Mouse (Mus musculus): ENCODE results near the gene Rps6ka4. TPM values are rescaled to one million over a fixed set of nuclear protein-coding genes. Genes with fewer than 3 reads are reported as not detected.

The Rps6ka4 gene
- polyA plus RNA-seq, 1 experiment from 2014 or later = 4.0 TPM

DNA sequence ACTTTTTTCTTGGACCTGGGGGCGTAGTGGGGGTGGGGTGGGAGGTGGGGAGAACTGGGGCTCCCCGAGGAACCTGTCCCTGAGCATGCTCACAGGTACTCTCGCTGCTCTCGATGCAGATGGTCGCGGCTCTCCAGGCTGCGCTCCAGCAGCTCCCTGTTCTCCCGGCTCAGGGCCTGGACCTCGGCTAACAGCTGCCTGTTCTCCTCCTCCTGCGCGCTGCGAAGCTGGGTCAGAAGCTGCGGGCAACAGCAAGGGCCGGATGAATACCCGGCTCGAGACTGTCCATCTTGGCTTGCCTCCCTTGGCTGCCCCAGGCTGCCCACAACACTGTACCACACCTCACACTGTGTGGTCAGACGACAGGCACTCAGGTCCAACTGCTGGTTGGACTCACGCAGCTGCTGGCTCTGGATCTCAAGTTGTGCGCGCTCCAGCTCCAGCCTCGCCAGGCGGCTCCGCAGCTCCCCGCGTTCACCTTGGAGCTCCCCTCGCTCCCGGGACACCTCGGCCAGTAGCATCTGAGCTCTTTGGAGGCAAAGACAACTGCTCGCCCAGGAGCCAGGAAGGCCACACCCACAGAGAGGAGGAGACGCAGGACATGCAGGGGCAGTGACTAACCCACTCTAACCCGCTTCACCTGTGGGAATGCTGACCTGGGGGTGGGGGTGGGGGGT is 7.5 kb upstream of the Rps6ka4 start:
- H3K4me2 ChIP-seq = peak overlapping the region; percentile 43
- peak overlapping the region; percentile 12 for H3K4me3 ChIP-seq
- H3K36me3 ChIP-seq (ENCODE audit: poor library complexity, severe bottlenecking) = no peaks in the 10 kb centered on the region
- no peak overlapping the region for H3K9ac ChIP-seq
- H3K27ac ChIP-seq = no peak overlapping the region
- H3K27me3 ChIP-seq = peaks cover 59% of the 10 kb centered on the region
- H3K9me3 ChIP-seq (replicated peaks) = no peaks in the 10 kb centered on the region
- ATAC-seq = no peak
- H3K4me1 ChIP-seq = peaks cover 7% of the 10 kb centered on the region
- WGBS = 2% methylated on average over 31 of the region's 31 CpGs

DNA sequence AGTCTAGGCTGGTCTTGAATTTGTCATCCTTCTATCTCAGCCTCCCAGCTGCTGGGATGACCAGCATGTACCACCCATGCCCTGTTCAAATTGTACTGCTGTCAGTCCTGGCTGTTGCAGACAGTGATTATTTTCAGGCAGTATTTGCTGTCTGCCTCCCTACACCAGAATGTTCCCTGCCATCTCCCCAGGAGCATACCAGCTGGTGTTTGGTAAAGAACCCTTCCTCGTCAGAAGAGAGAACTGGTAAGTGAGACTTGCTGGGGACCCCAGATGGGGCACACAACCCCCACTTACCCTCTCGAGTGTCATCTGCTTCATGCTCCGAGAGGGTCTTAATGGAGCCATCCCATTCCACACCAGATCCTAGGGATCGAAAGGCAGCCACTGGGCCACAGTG is 5.6 kb upstream of the Rps6ka4 start:
- Histone ChIP-seq H3K4me3 (no peak overlapping the region), H3K4me1 (peaks cover 9% of the 10 kb centered on the region), H3K27me3 (peaks cover 76% of the 10 kb centered on the region), H3K4me2 (no peak overlapping the region), H3K36me3 (ENCODE audit: poor library complexity, severe bottlenecking) (no peaks in the 10 kb centered on the region), H3K9ac (no peak overlapping the region), H3K9me3 (replicated peaks) (no peaks in the 10 kb centered on the region), H3K27ac (no peak overlapping the region)
- 82% methylated on average over 4 of the region's 4 CpGs for WGBS
- no peak for ATAC-seq

- WGBS = 68% methylated on average over 1 of the region's 1 CpGs
- H3K27me3 ChIP-seq = peaks cover 75% of the 10 kb centered on the region
- no peak overlapping the region for H3K4me3 ChIP-seq
- ATAC-seq = no peak
- no peak overlapping the region for H3K4me2 ChIP-seq
- H3K27ac ChIP-seq = no peak overlapping the region
- H3K9me3 ChIP-seq (replicated peaks) = no peaks in the 10 kb centered on the region
- no peaks in the 10 kb centered on the region for H3K36me3 ChIP-seq (ENCODE audit: poor library complexity, severe bottlenecking)
- no peak overlapping the region for H3K9ac ChIP-seq
- H3K4me1 ChIP-seq = peaks cover 19% of the 10 kb centered on the region
Measured at GRCm38 (mm10) chr19:6842353-6842752, 1.9 kb upstream of the Rps6ka4 start.

DNA sequence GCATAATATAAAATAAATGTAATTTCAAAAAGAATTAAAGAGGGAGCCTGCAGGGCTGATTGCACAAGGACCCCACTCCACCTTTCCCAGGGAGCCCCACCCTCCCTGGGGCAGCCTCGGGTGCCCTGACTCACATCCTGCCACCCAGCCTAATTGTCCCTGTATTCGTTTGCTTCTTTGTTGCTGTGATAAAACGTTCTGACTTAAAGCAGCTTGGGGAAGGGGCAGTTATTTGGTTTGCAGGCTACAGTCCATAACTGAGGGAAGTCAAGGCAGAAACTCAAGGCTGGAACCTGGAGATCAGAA is 809 bp upstream of the Rps6ka4 start:
- Histone ChIP-seq H3K27me3 (peaks cover 66% of the 10 kb centered on the region), H3K9me3 (replicated peaks) (no peaks in the 10 kb centered on the region), H3K27ac (no peak overlapping the region), H3K4me2 (no peak overlapping the region; the same call in 1 of the 2 replicates), H3K9ac (no peak overlapping the region), H3K36me3 (ENCODE audit: poor library complexity, severe bottlenecking) (no peaks in the 10 kb centered on the region), H3K4me1 (peaks cover 19% of the 10 kb centered on the region), H3K4me3 (no peak overlapping the region)
- ATAC-seq = no peak
- WGBS = 15% methylated on average over 3 of the region's 3 CpGs

GRCm38 (mm10) chr19:6839615-6840474 is 591 bp downstream of the Rps6ka4 start:
- WGBS = 1% methylated on average over 39 of the region's 46 CpGs

DNA sequence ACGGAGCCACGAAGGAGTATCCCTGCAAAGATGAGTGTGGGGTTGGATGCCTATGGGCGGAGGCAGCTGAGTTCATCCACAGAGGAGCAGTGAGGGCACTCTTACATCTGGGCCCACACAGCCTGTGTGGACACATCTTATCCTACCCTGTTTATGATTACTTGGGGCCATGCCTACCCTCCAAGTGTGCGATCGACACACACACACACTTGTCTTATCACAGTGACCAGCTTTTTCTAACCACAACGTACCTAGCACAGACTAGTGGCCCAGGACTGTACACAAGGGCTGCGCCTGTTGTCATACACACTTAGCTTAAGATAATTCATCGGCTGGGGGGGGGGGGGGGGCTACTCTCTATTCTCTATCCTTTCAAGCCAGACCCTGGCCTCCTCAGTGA is 8.1 kb downstream of the Rps6ka4 start:
- Histone ChIP-seq H3K4me3 (no peak overlapping the region), H3K4me1 (peaks cover 18% of the 10 kb centered on the region), H3K9me3 (replicated peaks) (no peaks in the 10 kb centered on the region), H3K4me2 (no peak overlapping the region), H3K27me3 (peaks cover 55% of the 10 kb centered on the region), H3K9ac (no peak overlapping the region), H3K36me3 (ENCODE audit: poor library complexity, severe bottlenecking) (no peaks in the 10 kb centered on the region), H3K27ac (no peak overlapping the region)
- no peak for ATAC-seq
- 89% methylated on average over 8 of the region's 8 CpGs for WGBS

More at GRCm38 (mm10) chr19:6839615-6840474, 591 bp downstream of the Rps6ka4 start:
- H3K4me2 ChIP-seq = peak overlapping the region; percentile 99
- peaks cover 62% of the 10 kb centered on the region for H3K27me3 ChIP-seq
- peak overlapping the region; percentile 62 for H3K4me3 ChIP-seq
- peaks cover 19% of the 10 kb centered on the region for H3K4me1 ChIP-seq
- H3K9ac ChIP-seq = peak overlapping the region; percentile 77
- no peaks in the 10 kb centered on the region for H3K9me3 ChIP-seq (replicated peaks)
- no peaks in the 10 kb centered on the region for H3K36me3 ChIP-seq (ENCODE audit: poor library complexity, severe bottlenecking)
- peak; percentile 70 for ATAC-seq
- H3K27ac ChIP-seq = no peak overlapping the region

- peak; percentile 45 for ATAC-seq
- whole genome bisulfite sequencing = 2% methylated on average over 17 of the region's 17 CpGs
- H3K4me1 ChIP-seq = peaks cover 18% of the 10 kb centered on the region
Measured at GRCm38 (mm10) chr19:6831331-6831730, 9.1 kb downstream of the Rps6ka4 start.

DNA sequence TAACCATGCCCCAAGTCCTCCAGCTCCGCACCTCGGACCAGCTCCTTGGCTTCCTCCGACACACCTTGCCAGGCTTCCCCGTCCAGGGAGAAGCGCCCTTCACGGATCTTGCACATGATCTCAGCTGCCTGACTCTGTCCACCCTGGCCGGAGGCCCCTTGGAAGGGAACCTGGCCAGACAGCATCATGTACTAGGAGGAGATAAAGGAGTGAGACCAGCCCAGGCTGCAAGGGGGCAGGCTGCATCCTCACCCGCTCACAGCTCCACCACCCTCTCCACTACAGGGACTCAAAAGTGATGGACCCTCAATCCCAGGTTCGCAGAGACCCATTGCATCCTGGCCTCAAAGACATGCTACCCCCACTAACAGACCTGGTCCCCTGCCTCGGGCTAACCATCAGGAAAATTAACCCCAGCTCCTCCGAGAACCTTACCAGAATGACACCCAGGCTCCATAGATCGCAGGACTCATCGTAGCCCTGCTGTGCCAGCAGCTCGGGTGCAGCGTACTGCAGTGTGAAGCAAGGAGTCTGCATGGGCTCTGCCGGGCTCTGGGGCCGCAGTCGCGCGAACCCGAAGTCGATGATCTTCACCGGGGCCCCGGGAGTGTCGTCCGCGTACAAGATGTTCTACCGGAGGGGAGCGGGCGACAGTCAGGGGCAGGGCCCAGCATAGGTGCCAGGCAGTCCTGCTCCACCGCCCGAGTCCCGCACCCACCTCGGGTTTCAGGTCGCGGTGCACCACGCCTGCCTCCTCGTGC is 9.7 kb downstream of the Rps6ka4 start:
- no peaks in the 10 kb centered on the region for H3K9me3 ChIP-seq (replicated peaks)
- 3% methylated on average over 36 of the region's 38 CpGs for WGBS
- H3K4me1 ChIP-seq = peaks cover 18% of the 10 kb centered on the region
- H3K36me3 ChIP-seq (ENCODE audit: poor library complexity, severe bottlenecking) = no peaks in the 10 kb centered on the region
- ATAC-seq = peak; percentile 41; the same call in 1 of the 2 replicates
- H3K4me3 ChIP-seq = peak overlapping the region; percentile 41
- peak overlapping the region; percentile 67 for H3K4me2 ChIP-seq
- H3K9ac ChIP-seq = peak overlapping the region; percentile 61
- peaks cover 59% of the 10 kb centered on the region for H3K27me3 ChIP-seq
- H3K27ac ChIP-seq = no peak overlapping the region

More at GRCm38 (mm10) chr19:6831331-6831730, 9.1 kb downstream of the Rps6ka4 start:
- H3K27ac ChIP-seq = no peak overlapping the region
- peak overlapping the region; percentile 41 for H3K4me3 ChIP-seq
- peaks cover 59% of the 10 kb centered on the region for H3K27me3 ChIP-seq
- H3K4me2 ChIP-seq = peak overlapping the region; percentile 67
- H3K36me3 ChIP-seq (ENCODE audit: poor library complexity, severe bottlenecking) = no peaks in the 10 kb centered on the region
- peak overlapping the region; percentile 61 for H3K9ac ChIP-seq
- H3K9me3 ChIP-seq (replicated peaks) = no peaks in the 10 kb centered on the region

DNA sequence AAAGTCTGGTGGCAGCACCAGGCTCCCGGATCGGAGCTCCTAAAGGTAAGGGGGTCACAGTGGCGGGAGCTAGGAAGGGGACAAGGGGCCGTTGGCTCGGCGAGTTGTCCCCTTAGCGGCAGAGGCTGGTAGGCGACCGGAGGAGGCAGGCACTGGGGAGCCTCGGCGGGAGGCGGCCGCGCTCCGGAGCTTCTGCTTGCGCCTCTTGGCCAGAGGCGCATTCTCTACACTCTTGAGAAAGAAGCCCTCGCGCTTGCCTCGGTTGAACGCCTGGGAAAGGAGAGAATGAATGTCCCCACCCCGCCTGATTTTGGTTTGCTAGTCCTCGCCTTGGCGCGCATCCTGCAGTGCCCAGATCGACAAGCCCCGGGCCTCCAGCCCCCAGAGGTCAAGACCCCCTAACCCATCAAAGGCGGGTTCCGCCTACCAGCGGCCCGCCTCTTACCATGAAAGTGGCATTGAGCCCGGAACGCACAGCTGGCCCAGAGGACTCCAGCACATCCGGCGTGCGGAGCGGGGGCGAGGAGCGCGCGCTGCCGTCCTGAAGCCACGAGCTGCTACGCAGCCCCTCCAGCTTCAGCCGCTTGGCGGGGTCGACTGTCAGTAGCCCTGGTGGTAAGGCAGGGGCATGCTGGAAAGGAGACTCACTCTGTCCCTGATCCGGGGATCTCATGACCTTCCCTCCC is 10.4 kb downstream of the Rps6ka4 start:
- no peak for ATAC-seq
- Histone ChIP-seq H3K27ac (no peak overlapping the region), H3K9ac (peak overlapping the region; percentile 61), H3K4me3 (peak overlapping the region; percentile 41), H3K4me1 (peaks cover 18% of the 10 kb centered on the region), H3K4me2 (peak overlapping the region; percentile 67), H3K9me3 (replicated peaks) (no peaks in the 10 kb centered on the region), H3K36me3 (ENCODE audit: poor library complexity, severe bottlenecking) (no peaks in the 10 kb centered on the region), H3K27me3 (peaks cover 58% of the 10 kb centered on the region)
- 2% methylated on average over 48 of the region's 48 CpGs for WGBS

- no peak overlapping the region for H3K4me3 ChIP-seq
- ATAC-seq = no peak
- peak overlapping the region; percentile 67; the same call in 1 of the 2 replicates for H3K4me2 ChIP-seq
Measured at GRCm38 (mm10) chr19:6829069-6829468, 11.4 kb downstream of the Rps6ka4 start.

GRCm38 (mm10) chr19:6826601-6827000 is 13.8 kb downstream of the Rps6ka4 start:
- 84% methylated on average over 3 of the region's 3 CpGs for WGBS
- no peak overlapping the region for H3K4me2 ChIP-seq
- no peak overlapping the region for H3K9ac ChIP-seq
- no peak overlapping the region for H3K4me3 ChIP-seq
- H3K27ac ChIP-seq = no peak overlapping the region
- no peaks in the 10 kb centered on the region for H3K9me3 ChIP-seq (replicated peaks)
- no peak for ATAC-seq
- peaks cover 44% of the 10 kb centered on the region for H3K27me3 ChIP-seq
- H3K36me3 ChIP-seq (ENCODE audit: poor library complexity, severe bottlenecking) = no peaks in the 10 kb centered on the region
- H3K4me1 ChIP-seq = peaks cover 18% of the 10 kb centered on the region

More at GRCm38 (mm10) chr19:6829069-6829468, 11.4 kb downstream of the Rps6ka4 start:
- H3K9ac ChIP-seq = no peak overlapping the region
- no peak overlapping the region for H3K27ac ChIP-seq
- H3K27me3 ChIP-seq = peaks cover 55% of the 10 kb centered on the region
- H3K9me3 ChIP-seq (replicated peaks) = no peaks in the 10 kb centered on the region
- WGBS = 11% methylated on average over 3 of the region's 3 CpGs
- no peaks in the 10 kb centered on the region for H3K36me3 ChIP-seq (ENCODE audit: poor library complexity, severe bottlenecking)
- H3K4me1 ChIP-seq = peaks cover 18% of the 10 kb centered on the region
